Mouse (Mus musculus) hindbrain, postnatal 0 days (tissue): Measurements from ENCODE around the gene Zfp366. TPM values are rescaled to one million over a fixed set of nuclear protein-coding genes. Genes with fewer than 3 reads are reported as not detected.

Experiments
- ATAC-seq: fragments of 200-750 bp; cut with Nextera tagmentation; 2 replicates; pipeline ENCODE4 v1.8.0; 2017; ENCODE audit warnings: mild to moderate bottlenecking, moderate TSS enrichment, moderate library complexity
- DNase-seq: peaks from one replicate; pipeline ENCODE4 v3.0.0-alpha.2; 2015; ENCODE audit warnings: low spot score
- H3K27ac ChIP-seq: fragments of 300-500 bp; sonication (generic); 2 replicates; pipeline ENCODE4 v1.5.1; 2014; ENCODE audit warnings: mild to moderate bottlenecking
- H3K27me3 ChIP-seq: fragments of 300-500 bp; sonication (generic); 2 replicates; pipeline ENCODE4 v1.6.1; 2014; ENCODE audit warnings: low read length, mixed read lengths; ENCODE audit not compliant: insufficient read depth
- H3K36me3 ChIP-seq: fragments of 300-500 bp; sonication (generic); 2 replicates; pipeline ENCODE4 v1.6.1; 2014; ENCODE audit warnings: low read length, mixed read lengths; ENCODE audit not compliant: insufficient read depth
- H3K4me1 ChIP-seq: fragments of 300-500 bp; sonication (generic); 2 replicates; pipeline ENCODE4 v1.6.1; 2014; ENCODE audit warnings: antibody characterized with exemption, low read length, mixed read lengths; ENCODE audit not compliant: insufficient read depth
- H3K4me2 ChIP-seq: fragments of 300-500 bp; sonication (generic); 2 replicates; pipeline ENCODE4 v1.6.1; 2014; ENCODE audit warnings: low read depth, mild to moderate bottlenecking, low read length, moderate library complexity, mixed read lengths
- H3K4me3 ChIP-seq: fragments of 300-500 bp; sonication (generic); 2 replicates; pipeline ENCODE4 v1.5.1; 2014; ENCODE audit warnings: low read length
- H3K9ac ChIP-seq: fragments of 300-500 bp; sonication (generic); replicated peaks from 2 replicates; pipeline ENCODE4 v1.6.1; 2014; ENCODE audit warnings: mild to moderate bottlenecking, low read length, moderate library complexity, mixed read lengths
- H3K9me3 ChIP-seq: fragments of 300-500 bp; sonication (generic); 2 replicates; pipeline ENCODE4 v1.6.1; 2016; ENCODE audit warnings: low read length, mixed read lengths
- CTCF ChIP-seq: IDR thresholded peaks from 2 replicates; pipeline ENCODE4 v1.5.1; 2016; ENCODE audit warnings: antibody characterized with exemption, control low read depth, low read depth
- whole genome bisulfite sequencing: fragments of 180-500 bp; shearing (Covaris S2); extraction: QIAGEN DNeasy Blood & Tissue Kit; methylation state at CpG from one replicate; pipeline ENCODE4 v1.1.7; 2014; 5-methylcytosine and 5-hydroxymethylcytosine counted together
- polyA plus RNA-seq: library from polyadenylated mRNA; unstranded; fragments of >200 nt; fragmentation: Nextera tagmentation; extraction: Ambion mirVana; gene quantifications from 2 replicates; pipeline ENCODE4 v1.2.1, GENCODE M21; 2015
- total RNA-seq: library from RNA; depleted of rRNA; stranded (reverse); fragments of >200 nt; gene quantifications from 2 replicates; pipeline ENCODE4 v1.2.3, GENCODE M21; 2014; rRNA removed

Gene Zfp366
- 1.6 and 2.2 TPM in 2 replicates for total RNA-seq
- polyA plus RNA-seq, result 0.30 and 0.34 TPM in 2 replicates

DNA sequence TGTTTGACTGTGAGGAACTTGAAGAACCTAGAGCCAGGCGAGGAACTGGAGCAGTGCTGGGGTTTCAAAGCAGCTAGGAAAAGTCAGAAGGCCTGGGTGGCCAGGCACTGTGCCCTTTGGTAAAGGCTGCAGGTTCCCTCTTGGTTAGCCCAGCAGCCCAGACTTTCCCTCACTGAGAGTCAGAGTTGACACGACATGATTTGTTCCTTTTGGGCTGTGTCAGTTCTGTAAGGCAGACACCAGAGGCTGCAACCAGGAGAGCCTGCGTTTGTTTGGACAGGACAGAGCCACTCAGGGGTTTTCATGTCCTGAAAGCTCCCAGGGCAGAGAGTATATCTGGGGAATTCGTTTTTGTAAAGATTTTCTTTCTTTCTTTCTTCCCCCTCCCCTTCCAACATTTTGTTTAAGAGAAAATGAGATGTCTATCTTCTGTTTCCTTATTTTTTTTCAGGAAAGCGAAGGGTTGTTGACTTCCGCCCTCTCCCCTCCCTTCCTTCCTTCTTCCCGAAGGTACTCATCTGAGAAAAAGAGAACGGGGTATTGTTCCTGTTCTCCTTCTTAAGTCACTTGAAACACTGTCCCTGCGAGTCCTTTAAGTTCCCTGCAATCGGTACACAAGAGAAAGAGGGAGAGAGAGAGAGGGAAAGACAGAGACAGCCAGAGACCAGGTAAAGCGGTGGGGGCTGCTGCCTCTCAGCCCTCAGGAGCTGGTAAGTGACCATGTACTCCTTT, at the start of gene Zfp366:
Gene Zfp366 (plus strand): TSS at position 669 of the 732 bp plus-strand sequence.
- no peak within 1 kb of the TSS; the same call in 1 of the 2 replicates for H3K27ac ChIP-seq
- ATAC-seq (no peak), DNase-seq (no peak)
- H3K27me3 ChIP-seq, result no peaks in the 10 kb centered on the region
- WGBS, result 67% methylated on average over 11 of the region's 11 CpGs
- 0 out of 2 replicates have a peak, but pooled peaks cover 7% of the 10 kb centered on the region for H3K4me1 ChIP-seq
- H3K9ac ChIP-seq, result no peak within 1 kb of the TSS
- H3K36me3 ChIP-seq, result no peaks in the 10 kb centered on the region
- 0 out of 2 replicates have a peak within 1 kb of the TSS, but pooled peaks have one; percentile 18 for H3K4me2 ChIP-seq
- no peaks in the 10 kb centered on the region for H3K9me3 ChIP-seq
- TF ChIP-seq CTCF, result no peak
- H3K4me3 ChIP-seq, result 0 out of 2 replicates have a peak within 1 kb of the TSS, but pooled peaks have one; percentile 4

DNA sequence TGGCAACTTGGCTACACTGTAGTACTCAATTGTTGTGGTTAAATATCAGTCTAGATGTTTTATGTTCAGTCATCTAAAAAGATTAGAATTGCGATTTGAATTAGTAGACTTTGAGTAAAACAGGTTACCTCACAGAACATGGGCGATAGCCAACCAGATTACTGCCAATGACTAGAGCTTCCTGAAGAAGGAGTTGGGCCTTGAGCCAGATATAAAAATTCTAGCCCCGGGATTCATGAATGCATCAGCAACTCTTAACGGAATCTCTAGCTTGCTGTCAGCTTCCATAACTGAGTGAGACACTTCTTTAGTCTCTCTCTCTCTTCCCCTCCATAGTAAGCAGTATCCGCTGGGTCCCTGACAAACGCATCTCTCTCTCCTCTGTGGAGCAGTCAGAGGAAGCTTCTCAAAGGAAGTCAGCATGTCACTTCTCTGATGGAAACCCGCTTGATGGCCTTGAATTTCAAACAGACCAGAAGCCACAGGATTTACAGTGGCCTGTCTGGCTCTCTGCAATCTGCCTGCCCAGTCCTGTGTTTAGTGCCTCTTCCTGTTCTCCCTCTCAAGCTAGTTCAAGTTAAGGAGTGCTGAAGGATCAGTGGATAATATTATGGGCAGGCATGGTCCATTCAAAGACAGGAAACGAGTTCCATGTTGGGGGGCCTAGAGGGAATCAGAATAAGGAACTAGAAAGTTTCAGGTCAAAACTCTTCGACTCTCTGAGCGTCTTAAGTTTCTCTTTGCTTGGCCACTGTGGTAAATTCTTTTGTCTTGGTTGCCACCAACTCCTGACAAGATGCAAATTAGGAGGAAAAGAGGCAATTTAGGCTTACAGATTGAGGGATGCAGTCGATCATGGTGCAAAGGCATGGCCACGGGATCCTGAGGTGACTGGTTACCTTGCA, 46.0 kb upstream of the Zfp366 start:
- 58% methylated on average over 12 of the region's 12 CpGs for WGBS
- DNase-seq (peak; percentile 49), ATAC-seq (peak; percentile 82)
- Histone ChIP-seq H3K9ac (no peak overlapping the region), H3K36me3 (no peaks in the 10 kb centered on the region), H3K4me2 (no peak overlapping the region), H3K4me1 (no peaks in the 10 kb centered on the region), H3K27me3 (no peaks in the 10 kb centered on the region), H3K27ac (peak overlapping the region; percentile 37), H3K9me3 (no peaks in the 10 kb centered on the region), H3K4me3 (no peak overlapping the region)
- TF ChIP-seq CTCF, result no peak

DNA sequence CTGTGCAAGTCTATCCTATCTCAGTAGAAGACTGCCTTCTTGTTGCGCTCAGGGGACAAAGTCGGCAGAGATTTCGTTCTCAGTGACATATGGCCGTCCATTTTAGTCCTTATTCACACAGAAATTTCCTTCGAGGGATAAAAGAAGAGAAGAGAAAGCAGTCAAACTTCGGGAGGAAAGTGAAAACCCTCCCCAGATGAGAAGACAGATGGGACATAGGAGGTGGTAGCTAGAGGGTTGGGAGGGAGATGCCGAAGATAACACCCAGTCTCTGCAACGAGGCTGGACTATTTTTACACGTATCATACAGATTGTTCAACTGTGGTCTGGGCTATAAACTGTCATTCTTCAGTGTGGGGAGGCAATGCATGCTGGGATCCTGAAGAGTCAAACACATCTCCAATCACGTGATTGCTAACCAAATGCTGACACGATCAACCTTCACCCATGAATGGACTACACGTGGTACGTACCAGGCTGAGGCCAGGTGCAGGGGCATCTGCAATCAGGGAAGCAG, 38.2 kb upstream of the Zfp366 start:
- 77% methylated on average over 13 of the region's 13 CpGs for WGBS
- no peaks in the 10 kb centered on the region for H3K27me3 ChIP-seq

DNA sequence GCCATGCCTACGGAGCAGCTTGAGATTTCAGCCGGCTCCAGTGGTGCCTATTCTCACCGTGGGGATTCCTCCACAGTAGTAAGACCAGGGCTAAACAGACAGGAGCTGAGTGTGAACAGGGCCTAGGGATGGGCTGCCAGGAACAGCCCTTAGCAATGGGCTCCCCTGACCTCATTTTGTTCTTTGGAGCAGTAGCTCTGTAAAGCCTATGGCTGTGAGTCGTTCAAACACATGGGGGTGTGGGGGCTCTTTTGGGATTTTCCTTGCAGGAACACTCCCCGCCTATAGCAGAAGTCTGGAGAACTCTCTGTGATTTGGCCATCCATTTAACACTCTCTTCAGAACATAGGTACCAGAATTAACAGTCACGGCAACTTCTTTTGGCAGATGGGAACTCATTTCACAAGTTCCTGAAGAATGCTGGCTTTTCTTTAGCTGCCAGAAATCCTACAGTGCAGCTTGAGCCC, 36.9 kb upstream of the Zfp366 start:
- no peak overlapping the region for H3K4me2 ChIP-seq
- no peaks in the 10 kb centered on the region for H3K36me3 ChIP-seq
- H3K27me3 ChIP-seq, result no peaks in the 10 kb centered on the region
- H3K9ac ChIP-seq, result no peak overlapping the region
- 69% methylated on average over 6 of the region's 6 CpGs for WGBS
- DNase-seq, result no peak
- no peaks in the 10 kb centered on the region for H3K9me3 ChIP-seq
- no peak for TF ChIP-seq CTCF
- no peak for ATAC-seq
- H3K4me3 ChIP-seq, result no peak overlapping the region
- H3K4me1 ChIP-seq, result peaks cover 7% of the 10 kb centered on the region; the same call in 1 of the 2 replicates
- no peak overlapping the region for H3K27ac ChIP-seq

More for the DNA sequence above, 38.2 kb upstream of the Zfp366 start:
- Histone ChIP-seq H3K9me3 (no peaks in the 10 kb centered on the region), H3K4me2 (no peak overlapping the region), H3K4me1 (peaks cover 5% of the 10 kb centered on the region; the same call in 1 of the 2 replicates), H3K4me3 (no peak overlapping the region), H3K27ac (no peak overlapping the region), H3K9ac (no peak overlapping the region), H3K36me3 (no peaks in the 10 kb centered on the region)
- TF ChIP-seq CTCF, result no peak
- ATAC-seq (no peak), DNase-seq (no peak)

DNA sequence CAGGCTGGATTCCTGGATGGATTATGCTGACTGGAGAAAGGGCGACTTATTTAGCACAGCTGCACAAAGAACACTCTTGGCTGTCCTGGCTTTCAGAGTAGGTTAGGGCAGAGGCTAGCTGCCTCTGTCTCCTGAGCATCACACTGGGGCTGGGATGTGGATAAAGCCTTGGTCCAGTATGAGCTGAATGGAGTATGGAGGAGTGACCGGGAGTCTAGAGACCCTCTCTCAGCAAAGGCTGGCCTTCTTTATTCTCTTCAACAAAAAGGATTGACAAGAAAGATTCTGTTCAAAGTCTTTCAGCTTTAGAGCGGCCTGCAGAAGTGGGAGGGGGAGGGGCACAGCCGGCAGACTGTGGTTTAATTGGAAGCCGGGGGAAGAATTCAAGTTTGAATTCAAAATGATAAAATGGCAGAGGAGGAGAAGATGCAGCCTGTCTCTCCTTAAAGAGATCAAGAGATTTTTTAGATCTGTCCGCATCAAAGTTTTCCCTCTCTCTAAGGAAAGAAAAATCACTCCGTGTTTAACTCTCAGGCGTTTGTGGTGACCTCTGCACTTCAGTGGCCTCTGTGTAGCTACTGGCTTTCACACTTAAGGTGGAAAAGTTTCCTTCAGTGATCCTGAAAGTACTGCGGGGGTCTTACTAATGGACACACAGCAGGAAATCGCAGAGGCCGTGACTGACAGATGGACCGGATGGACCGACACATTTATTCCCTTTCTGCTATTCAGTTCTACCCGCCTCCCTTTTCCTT, 34.9 kb upstream of the Zfp366 start:
- Histone ChIP-seq H3K4me3 (no peak overlapping the region), H3K9me3 (no peaks in the 10 kb centered on the region), H3K27ac (no peak overlapping the region), H3K9ac (no peak overlapping the region), H3K4me2 (no peak overlapping the region), H3K36me3 (no peaks in the 10 kb centered on the region), H3K27me3 (no peaks in the 10 kb centered on the region), H3K4me1 (peaks cover 7% of the 10 kb centered on the region; the same call in 1 of the 2 replicates)
- TF ChIP-seq CTCF, result no peak
- ATAC-seq, result peak; percentile 37; the same call in 1 of the 2 replicates
- no peak for DNase-seq
- WGBS, result 39% methylated on average over 14 of the region's 14 CpGs

DNA sequence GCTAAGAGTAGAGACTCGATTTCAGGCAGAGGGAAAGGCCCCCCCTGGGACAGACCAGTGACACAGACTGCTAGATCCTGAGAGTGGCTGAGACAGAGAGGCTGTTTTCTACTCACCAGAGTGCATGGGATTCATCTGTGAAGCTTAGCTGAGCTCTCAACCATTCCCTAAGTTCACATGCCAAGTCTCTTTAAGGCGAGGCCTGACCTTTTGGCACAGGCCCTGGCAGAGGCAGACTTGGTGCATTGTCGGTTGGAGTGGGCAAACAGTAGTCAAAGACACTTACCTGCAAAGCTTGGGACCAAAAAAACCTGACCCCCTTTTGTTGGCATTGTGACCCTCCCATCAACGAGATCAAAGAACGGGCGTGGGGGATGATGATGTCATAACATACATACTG, 34.0 kb upstream of the Zfp366 start:
- no peak for TF ChIP-seq CTCF
- no peak overlapping the region for H3K9ac ChIP-seq
- WGBS, result 67% methylated on average over 6 of the region's 6 CpGs
- H3K9me3 ChIP-seq, result no peaks in the 10 kb centered on the region
- H3K4me3 ChIP-seq, result no peak overlapping the region
- H3K4me2 ChIP-seq, result no peak overlapping the region
- no peak overlapping the region for H3K27ac ChIP-seq
- no peak for DNase-seq
- H3K4me1 ChIP-seq, result peaks cover 7% of the 10 kb centered on the region; the same call in 1 of the 2 replicates
- no peak for ATAC-seq
- no peaks in the 10 kb centered on the region for H3K27me3 ChIP-seq
- no peaks in the 10 kb centered on the region for H3K36me3 ChIP-seq
